Mouse (Mus musculus) liver, embryonic 14.5 days (tissue): Measurements from ENCODE around the gene Klf5.

Experiments used
- CTCF ChIP-seq: IDR thresholded peaks from 2 replicates; pipeline ENCODE4 v1.5.1; 2016; ENCODE audit warnings: antibody characterized with exemption, low read depth, control low read depth
- EP300 ChIP-seq: IDR thresholded peaks from 2 replicates; pipeline ENCODE4 v1.6.1; 2016; ENCODE audit warnings: antibody characterized with exemption, low read depth

DNA sequence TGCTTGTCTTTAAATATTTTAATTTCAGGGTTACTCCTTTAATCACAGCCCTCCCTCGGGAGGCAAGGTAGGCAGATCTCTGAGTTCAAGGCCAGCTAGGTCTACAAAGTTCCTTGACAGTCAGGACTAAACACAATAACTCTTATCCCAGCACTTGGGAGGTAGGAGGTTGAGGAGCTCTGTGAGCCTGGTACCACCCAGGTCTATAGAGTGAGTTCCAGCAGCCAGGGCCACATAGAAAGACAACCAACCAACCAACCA lies 57.0 kb downstream of the Klf5 start:
- TF ChIP-seq CTCF (no peak), EP300 (no peak)
